Mouse (Mus musculus) fat pad, adult 2 months (tissue): ENCODE measurements around the gene Tex14.
A peak's percentile ranks its signal among the peaks of the same experiment; 100 is the strongest.
"Not testable (repeated sequence)": the region's sequence is repeated elsewhere in the genome, so short reads cannot be mapped to it uniquely, and the experiment has no call there.

Experiments
- DNase-seq: peaks from one replicate; pipeline ENCODE4 v3.0.0-alpha.2; 2011; ENCODE audit warnings: low read depth, low spot score; ENCODE audit errors: extremely low read depth

Gene Tex14

GRCm38 (mm10) chr11:87470807-87471698 is 66.2 kb downstream of the Tex14 start:
- DNase-seq = not testable (repeated sequence)

- DNase-seq = not testable (repeated sequence)
Observed at GRCm38 (mm10) chr11:87471699-87471997, 66.8 kb downstream of the Tex14 start.

GRCm38 (mm10) chr11:87472058-87472457 is 67.2 kb downstream of the Tex14 start:
- DNase-seq = not testable (repeated sequence)

- not testable (repeated sequence) for DNase-seq
Observed at GRCm38 (mm10) chr11:87479172-87479571, 74.3 kb downstream of the Tex14 start.

GRCm38 (mm10) chr11:87483796-87484326 is 79.0 kb downstream of the Tex14 start:
- no peak for DNase-seq

DNA sequence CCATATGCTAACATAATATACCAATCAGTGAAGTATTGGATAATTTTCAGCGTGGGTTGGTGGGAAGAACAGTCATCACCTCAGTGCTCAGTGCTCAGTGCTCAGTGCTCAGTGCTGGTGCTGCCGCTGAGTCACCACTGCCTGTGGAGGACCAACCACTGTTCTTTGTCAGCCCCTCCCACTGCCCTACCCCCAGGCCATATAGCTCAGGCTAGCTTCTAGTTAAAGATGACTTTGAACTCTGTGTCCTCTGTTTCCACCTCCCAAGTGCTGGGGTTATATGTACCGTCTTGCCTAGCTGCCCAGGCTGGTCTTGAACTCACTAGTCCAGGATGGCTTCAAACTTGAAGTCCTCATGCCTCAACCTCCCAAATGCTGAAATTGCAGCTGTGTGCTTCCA is 84.1 kb downstream of the Tex14 start:
- no peak for DNase-seq

DNA sequence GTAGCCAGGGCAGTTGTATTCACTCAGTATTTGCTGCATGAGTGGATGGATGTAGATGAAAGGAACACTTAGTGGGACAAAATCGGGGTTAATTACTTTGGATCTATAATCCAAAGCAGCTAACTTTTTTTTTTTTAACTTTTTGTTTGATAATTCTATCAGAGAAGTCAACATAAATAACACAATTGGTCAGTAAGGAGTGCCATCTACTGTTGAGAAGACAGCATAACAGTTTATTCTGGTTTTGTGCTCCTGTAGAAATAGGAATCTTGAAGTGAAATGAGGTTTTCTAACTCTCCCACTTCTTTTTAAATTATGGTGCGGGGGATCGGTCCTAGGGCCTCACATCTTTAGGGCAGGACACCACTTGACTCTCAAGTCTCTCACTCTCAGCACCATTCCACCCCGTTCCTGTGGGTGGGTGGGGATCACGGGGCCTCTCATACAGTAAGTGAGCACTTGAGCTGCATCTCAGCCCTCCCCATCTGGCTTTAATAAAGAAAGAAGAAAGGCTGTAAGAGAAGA is 99.9 kb downstream of the Tex14 start:
- no peak for DNase-seq

- DNase-seq = no peak
Observed at GRCm38 (mm10) chr11:87506502-87506901, 101.6 kb downstream of the Tex14 start.

GRCm38 (mm10) chr11:87507043-87507442 is 102.2 kb downstream of the Tex14 start:
- no peak for DNase-seq

GRCm38 (mm10) chr11:87519260-87519659 is 114.4 kb downstream of the Tex14 start:
- peak; percentile 2 for DNase-seq

- DNase-seq = no peak
Observed at GRCm38 (mm10) chr11:87523466-87523865, 118.6 kb downstream of the Tex14 start.

GRCm38 (mm10) chr11:87523967-87524366 is 119.1 kb downstream of the Tex14 start:
- DNase-seq = no peak

GRCm38 (mm10) chr11:87524780-87525179 is 119.9 kb downstream of the Tex14 start:
- DNase-seq = no peak

GRCm38 (mm10) chr11:87527364-87527763 is 122.5 kb downstream of the Tex14 start:
- DNase-seq = no peak

DNA sequence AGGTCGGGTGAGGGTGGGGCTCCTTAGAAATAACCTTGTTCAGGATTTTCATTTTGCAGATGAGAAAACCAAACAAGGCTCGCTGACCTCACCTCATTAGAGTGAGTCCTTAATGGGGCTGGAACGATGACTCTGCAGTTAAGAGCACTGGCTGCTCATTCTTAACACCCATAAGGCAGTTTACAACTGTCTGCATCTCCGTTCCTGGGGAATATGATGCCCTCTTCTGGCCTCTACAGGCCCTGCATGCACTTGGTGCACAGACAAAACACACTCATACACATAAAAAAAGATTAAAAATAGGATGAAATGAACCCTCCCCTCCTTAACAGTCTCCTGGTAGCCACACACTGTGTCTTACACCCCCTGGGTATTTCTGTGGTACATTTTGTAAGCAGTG is 123.1 kb downstream of the Tex14 start:
- no peak for DNase-seq

GRCm38 (mm10) chr11:87531695-87532094 is 126.8 kb downstream of the Tex14 start:
- no peak for DNase-seq

DNA sequence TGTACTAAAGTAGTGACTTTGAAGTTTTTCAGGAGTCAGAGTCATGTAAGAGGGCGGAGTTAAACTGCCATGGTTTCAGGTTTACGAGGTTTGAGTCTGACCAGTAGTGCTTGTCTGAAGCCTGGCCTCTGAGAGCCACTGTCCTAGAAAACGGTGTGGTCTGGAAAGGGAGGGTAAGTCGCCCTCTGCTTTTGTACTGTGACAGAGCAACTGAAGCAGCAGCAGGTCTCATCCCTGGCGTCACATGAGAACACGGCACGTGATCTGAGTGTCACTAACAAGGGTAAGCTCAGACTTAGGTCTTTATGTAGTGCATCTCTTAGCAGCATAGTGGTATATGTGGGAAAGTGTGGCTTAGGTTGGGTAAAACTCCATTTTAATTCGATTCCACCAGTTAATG is 137.4 kb downstream of the Tex14 start:
- DNase-seq = no peak

DNA sequence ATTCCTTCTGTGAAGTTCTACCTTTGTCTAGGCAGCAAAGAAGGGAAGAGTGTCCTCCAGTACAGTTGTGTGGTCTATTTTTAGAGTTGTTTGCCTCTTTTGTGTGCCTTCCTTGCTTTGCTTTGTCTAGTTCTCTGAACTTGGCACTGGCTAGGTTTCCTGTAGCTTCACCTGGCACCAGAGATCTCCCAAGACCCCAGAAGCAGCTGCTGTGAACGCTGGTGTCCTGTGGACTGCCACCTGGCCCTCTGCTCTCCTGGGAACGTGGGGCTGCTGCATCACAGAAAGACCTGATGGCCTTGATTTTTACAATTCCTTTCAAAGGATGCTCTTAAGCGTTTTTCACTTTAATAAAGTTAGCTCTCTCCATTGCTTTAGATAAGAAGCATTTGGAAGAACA is 138.0 kb downstream of the Tex14 start:
- no peak for DNase-seq

- no peak for DNase-seq
Observed at GRCm38 (mm10) chr11:87553342-87553741, 148.5 kb downstream of the Tex14 start.

DNA sequence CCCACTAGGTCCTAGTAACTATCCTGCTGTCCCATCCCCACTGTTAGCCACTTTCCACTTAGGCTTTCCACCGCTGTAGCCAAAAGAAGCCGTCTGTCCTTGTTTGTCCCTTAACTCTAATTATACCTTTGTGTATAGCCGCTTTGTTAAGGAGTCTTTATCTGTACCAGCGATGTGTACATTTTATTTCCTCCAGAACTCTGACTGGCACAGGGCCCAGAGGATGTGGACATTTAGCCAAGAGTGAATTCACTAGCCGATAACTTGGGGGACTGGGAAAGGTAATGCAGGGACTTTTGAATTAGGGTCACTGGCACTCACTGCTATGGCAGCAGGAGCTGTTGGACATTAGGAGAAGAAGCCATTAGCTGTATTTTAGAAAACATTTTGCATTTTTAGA is 149.5 kb downstream of the Tex14 start:
- DNase-seq = no peak

- DNase-seq = no peak
Observed at GRCm38 (mm10) chr11:87555106-87555703, 150.3 kb downstream of the Tex14 start.

GRCm38 (mm10) chr11:87561208-87561607 is 156.3 kb downstream of the Tex14 start:
- DNase-seq = no peak
